In the genomic region with DNA sequence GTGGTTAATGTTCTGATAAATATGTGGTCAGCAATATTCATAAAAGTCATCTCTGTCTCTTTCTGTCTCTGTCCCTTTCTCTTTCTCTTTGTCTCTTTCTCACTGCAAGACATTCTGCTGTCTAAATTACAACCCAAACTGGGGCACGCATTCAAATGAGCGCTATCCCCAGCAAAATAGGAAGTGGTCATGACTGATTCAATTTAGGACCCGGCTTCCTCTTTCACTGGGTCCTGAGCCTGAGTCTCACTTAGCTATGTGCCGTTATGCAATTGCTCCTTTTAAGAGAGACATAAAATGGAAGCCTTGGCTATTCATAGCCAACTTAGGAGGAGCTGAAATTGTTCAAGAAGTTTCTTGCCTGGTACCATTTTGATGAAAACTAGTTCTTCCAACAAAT, we compare ENCODE assay signal across 12 mouse cellular contexts. TPM values are rescaled to one million over a fixed set of nuclear protein-coding genes. Genes with fewer than 3 reads are reported as not detected.
DNase-seq lines count a peak whose midpoint lies in the region; ATAC-seq lines count a peak whose summit lies in the region.
"Had no signal": no experiment of that assay in that cellular context is flagged by ENCODE, and none has a peak within 500 bp of the region (broad histone marks: within the 10 kb centered on the region; RNA-seq: fewer than 3 reads in every experiment).

No protein-coding gene starts in this region.

- peak; percentile 97 for ATAC-seq in megakaryocyte, adult 5-6 weeks (ENCODE audit: poor library complexity, severe bottlenecking)

- peak; percentile 57 for DNase-seq in lung, postnatal 36 days
- DNase-seq in lung, postnatal 10 days = no peak
- DNase-seq in T-cell, adult 2 months (ENCODE audit: low spot score) = peak; percentile 64
- DNase-seq in embryo, embryonic 10.5 days (ENCODE audit: low spot score) = no peak
- no peak for DNase-seq in urinary bladder, postnatal 4 days (ENCODE audit: low spot score in 2 of 2)
- no peak for DNase-seq in adrenal gland, postnatal 4 days (ENCODE audit: low spot score in 2 of 2)
- DNase-seq: adrenal gland, adult 8-10 months; gastrocnemius, postnatal 36 days; thymus, postnatal 25 days had no signal

RNA-seq across cellular contexts. Expression of gene Grap2, which starts 47.4 kb away (rescaled TPM):
- total RNA-seq in megakaryocyte, adult 5-6 weeks (2015) = 3.6 and 4.3 TPM in 2 replicates
- 7.3 and 7.4 TPM in 2 replicates for total RNA-seq in megakaryocyte, adult 5-6 weeks (2017)
- total RNA-seq in adrenal gland, postnatal 4 days (2021) = 1 to 10 TPM; 1.3 to 1.7 TPM

RNA-seq across cellular contexts. Expression of gene Fam83f, which starts 51.9 kb away (rescaled TPM):
- total RNA-seq in megakaryocyte, adult 5-6 weeks (2015) = 1.0 and 1.5 TPM in 2 replicates
- 1.7 and 2.6 TPM in 2 replicates for total RNA-seq in megakaryocyte, adult 5-6 weeks (2017)
- total RNA-seq in adrenal gland, postnatal 4 days (2021) = 1 to 10 TPM; 1.2 to 1.7 TPM
- total RNA-seq: megakaryocyte-erythroid progenitor cell, adult 5-6 weeks had no signal

RNA-seq across cellular contexts. Expression of gene Enthd1, which starts 54.8 kb away (rescaled TPM):
- 0.11 TPM in 1 of 2 replicates, not detected in the other for total RNA-seq in megakaryocyte, adult 5-6 weeks (2015)
- 0.18 TPM in 1 of 2 replicates, not detected in the other for total RNA-seq in megakaryocyte, adult 5-6 weeks (2017)
- not detected for total RNA-seq in adrenal gland, postnatal 4 days (2021)
- total RNA-seq: adrenal gland, adult 8-10 months; gastrocnemius, postnatal 36 days; layer of hippocampus, adult 18-20 months; megakaryocyte-erythroid progenitor cell, adult 5-6 weeks had no signal

Comparison
In these comparisons a context has a peak if more than half of its experiments do, and no peak if none do; other contexts are left out.
1. DNase-seq: peak in lung, postnatal 36 days (single experiment) and T-cell, adult 2 months (single experiment); none in lung, postnatal 10 days (single experiment), embryo, embryonic 10.5 days (single experiment), urinary bladder, postnatal 4 days (0 of 2) and adrenal gland, postnatal 4 days (0 of 2).